Mouse (Mus musculus): Measurements from ENCODE around the gene Olfr645.

Olfr645 gene

DNA sequence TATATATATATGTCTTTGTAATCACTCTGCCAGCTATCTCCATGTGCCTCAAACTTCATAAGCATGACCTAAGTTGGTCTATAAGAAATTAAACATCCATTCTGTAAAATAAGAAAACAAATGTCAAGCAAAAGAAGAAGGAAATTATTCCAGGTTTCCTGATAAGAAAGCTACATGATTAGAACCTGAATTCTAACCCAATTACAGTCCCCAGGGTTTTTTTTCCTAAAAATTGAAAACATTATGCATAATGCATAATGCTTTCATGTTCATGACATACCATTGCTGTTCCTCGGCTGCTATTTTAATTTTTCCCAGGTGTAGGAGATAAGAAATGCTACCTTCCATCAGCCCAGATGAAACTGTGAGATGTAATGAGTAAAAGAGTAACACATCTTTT is at the start of gene Olfr645:
Olfr645 (minus strand) TSS at position 101 of the 400 bp plus-strand sequence.
- DNase-seq (ENCODE audit: low spot score) = no peak

DNA sequence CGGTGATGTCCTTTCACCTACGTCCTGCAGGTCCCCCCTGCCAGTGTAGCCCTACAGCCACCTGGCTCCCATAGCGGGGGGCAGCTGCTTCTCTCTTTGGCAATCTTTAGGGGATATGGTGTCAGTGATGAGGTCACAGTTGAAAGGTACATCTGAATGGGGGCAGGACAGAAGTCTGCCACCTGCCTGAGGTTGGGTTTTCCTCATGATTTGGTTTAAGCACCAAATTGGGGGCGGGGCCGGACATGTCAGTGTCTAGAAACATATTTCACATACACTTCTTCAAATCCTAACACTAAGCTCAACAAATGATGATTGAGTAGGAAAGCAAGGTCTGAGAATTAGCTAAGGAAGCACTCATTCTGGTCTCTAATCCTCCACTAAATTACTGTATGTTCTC is 44.5 kb upstream of the Olfr645 start, which contains the start of gene Ubqln5:
Ubqln5 (minus strand) TSS at position 101 of the 400 bp plus-strand sequence.
- no peak for DNase-seq (ENCODE audit: low spot score)

DNA sequence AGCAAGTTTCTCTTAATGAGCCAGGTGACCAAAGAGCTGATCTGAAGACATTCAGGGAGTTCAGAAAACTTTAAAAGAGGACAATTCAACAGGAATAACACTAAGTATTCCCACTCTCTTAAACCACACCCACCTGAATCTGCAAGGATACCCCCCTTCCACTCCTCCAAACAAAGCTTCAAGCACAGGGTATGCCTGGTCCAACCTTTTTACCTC is 19.4 kb upstream of the Olfr645 start, which contains the start of gene Olfr646:
Olfr646 (plus strand) TSS at position 117 of the 216 bp plus-strand sequence.
- no peak for DNase-seq (ENCODE audit: low spot score)

DNA sequence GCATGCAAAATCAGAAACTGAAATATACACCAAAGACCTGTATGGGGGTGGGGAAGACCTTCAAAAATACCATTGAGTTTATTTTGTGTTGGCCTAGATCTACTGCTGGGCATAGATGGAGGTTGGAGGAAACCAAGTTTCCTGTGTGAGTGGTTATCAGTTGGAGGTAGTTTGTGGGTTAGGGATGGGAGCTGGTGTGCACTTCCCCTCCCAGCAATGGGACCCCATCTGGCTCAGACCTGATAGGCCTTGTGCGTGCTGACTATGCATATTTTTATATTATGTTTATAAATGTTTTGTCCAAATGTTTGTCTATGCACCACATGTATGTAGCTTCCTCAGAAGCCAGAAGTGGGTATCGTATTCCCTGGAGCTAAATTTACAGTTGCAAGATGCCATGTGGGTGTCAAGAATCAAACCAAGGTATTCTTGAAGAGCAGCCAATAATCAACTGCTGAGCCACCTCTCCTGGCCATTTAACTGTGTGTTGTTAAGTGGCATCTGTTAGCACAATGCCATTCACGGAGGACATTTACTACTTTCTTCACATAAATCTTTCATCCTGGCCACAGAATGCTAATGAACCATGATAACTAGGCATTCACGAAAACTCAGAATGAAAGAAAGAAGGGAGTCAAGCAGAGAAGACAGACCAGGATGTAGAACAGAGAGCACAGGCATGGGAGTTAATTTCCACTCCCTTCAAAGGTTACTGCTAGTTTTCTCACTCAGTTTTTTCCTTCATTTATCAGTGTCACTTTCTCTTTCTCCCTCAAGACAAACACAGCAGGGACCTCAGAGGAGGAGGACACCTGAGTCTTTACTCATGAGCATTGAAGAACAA is 18.9 kb upstream of the Olfr645 start:
- DNase-seq (ENCODE audit: low spot score) = no peak

DNA sequence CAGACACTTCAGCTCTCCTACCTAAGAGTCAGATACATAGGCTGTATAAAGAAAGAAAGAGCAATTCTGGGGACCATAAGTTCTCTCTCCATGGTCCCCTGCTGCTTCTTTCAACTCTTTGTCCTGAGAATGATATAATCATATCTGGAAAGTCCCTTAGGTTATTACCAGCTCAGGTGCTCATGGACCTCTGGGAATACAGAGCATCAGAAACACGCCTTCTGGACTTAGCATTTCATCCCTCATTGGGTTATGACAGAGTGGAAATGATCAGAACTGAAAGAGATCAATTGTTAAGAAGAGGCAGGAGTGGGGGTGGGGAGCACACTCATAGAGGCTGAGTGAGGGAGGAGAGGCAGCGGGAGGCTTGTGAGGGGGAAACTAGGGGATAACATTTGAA is 13.5 kb downstream of the Olfr645 start, which contains the start of gene Olfr644:
Olfr644 (minus strand) TSS at position 101 of the 400 bp plus-strand sequence.
- DNase-seq (ENCODE audit: low spot score) = no peak

DNA sequence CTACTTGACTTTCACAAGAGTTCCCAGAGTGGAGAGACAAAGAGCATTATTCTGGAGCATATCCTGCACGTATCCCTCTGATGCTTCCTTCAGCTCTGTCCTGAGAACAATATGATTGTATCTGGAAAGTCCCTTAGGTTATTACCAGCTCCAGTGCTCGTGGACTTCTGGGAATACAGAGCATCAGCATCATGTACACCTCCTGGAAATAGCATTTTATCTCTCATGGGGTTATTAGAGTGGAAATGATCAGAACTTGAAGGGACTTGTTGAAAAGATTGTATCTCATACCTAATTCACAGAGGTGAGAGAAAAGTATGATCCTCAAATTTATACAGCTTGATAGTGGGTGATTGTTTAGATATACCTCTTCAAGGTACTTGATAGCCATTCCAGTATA is 23.9 kb downstream of the Olfr645 start, which contains the start of gene 4930516K23Rik:
4930516K23Rik (minus strand) TSS at position 101 of the 400 bp plus-strand sequence.
- no peak for DNase-seq (ENCODE audit: low spot score)

DNA sequence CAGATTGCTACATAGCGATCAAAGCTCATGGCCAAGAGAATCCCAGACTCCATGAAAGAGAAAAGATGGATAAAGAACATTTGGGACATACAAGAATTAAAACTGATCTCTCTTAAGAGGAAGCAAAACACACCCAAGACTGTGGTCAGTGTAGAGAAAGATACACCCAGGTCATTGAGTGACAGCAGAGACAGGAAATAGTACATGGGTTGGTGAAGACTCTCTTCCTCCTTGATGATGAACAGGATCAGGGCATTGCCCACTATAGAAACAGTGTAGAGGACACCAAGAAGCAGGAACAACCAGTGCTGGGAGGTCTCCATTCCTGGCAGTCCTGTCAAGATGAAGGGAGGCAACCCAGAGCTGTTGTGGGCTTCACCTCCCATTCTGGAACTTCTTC is 26.1 kb downstream of the Olfr645 start:
- DNase-seq (ENCODE audit: low spot score) = no peak

DNA sequence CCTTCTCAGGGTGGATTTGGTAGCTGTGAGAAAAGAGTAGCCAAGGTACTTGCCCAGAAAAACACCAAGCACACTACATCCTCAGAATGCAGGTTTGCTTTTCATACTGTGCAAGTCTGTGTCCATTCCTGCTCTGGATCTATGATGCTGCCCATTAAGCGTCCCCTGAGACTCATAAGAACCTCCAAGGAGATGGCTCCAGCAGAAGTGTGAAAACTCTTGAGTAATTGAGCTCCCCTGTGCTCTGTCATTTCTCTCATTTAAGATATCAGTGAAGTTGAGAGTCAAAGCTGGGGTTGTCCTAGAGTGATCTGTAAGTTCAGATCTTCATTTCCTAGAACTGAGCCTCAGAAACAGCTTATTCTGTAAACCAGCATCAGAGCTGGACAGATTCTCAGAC is 32.7 kb downstream of the Olfr645 start, which contains the start of gene Olfr642:
Olfr642 (minus strand) TSS at position 101 of the 400 bp plus-strand sequence.
- DNase-seq (ENCODE audit: low spot score) = no peak

DNA sequence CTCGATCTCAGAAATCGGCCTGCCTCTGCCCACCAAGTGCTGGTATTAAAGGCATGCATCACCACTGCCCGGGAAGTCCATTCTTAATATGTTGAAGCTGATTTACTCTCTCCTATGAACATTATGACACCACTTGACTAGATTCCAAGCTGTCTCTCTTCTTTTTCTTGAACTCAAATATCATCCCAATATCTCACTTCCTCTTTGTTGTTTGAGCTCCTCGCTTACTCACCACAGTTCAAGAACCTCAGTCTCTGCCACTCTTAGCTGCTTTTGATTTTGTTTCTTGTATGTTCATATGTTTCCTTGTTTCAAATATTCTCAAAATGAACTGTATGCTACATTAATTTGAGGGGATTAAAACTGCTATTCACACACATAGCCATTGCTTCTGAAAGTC is 34.5 kb downstream of the Olfr645 start:
- DNase-seq (ENCODE audit: low spot score) = no peak

DNA sequence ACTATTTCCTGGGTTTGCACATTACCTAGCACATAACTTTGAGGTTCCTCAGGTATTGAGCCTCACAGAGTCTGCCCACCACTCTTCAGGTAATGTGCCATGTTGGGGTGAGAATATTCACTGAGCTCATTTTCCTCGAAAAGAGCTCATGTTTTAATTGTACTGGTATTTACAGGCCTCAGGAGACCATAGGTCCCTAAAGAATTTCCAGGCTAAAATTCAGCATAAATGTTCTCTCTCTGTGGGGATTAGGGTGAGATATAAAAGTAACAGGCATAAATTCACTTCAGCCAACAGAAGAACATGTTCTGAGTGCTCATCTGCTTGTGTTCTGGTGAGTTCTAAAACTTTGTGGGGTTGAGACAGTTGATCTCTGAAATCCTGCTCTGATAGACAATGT is 50.1 kb downstream of the Olfr645 start, which contains the start of gene Olfr641:
Olfr641 (plus strand) TSS at position 301 of the 400 bp plus-strand sequence.
- DNase-seq (ENCODE audit: low spot score) = no peak
